Mouse (Mus musculus): ENCODE results near the gene Ecel1.

Ecel1 gene

DNA sequence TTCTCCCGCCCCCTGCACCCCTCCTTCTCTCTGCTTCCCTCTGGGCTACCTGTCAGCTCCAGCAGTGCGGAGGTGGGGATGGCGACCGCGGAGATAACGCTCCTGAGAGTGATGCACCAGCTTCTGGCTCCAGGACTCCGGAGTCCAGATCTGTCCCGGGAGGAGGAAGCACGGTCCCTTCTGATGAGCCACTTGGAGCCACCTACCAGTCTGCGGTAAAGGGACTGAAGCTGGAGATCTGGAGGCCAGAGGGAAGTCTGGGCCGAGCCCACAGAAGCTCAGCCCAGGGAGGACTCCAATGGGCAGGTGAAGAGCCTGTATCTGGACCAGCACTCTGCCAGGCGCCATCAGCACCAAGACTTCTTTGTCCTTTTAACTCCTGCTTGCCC lies at the start of gene Ecel1:
Ecel1 (minus strand) TSS at position 323 of the 389 bp plus-strand sequence.
- no peak for DNase-seq

DNA sequence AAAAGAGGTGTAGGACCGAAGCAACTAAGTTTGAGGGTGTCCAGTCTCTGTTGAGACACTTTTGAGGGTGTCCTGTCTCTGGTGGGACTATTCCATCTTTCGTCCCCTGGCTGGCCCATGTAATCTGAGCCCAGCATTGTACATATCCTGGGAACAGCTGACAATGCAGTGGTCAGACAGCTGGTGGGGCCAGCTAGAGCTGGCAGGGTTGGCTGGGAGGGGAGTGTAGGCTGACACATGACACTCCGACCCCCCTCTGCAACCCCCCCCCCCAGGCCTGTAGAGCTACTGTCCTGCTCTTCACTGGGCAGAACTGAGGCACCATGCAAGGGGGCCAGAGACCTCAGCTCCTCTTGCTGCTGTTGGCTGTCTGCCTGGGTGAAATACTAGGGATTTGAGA lies 49.2 kb upstream of the Ecel1 start:
- DNase-seq = no peak

DNA sequence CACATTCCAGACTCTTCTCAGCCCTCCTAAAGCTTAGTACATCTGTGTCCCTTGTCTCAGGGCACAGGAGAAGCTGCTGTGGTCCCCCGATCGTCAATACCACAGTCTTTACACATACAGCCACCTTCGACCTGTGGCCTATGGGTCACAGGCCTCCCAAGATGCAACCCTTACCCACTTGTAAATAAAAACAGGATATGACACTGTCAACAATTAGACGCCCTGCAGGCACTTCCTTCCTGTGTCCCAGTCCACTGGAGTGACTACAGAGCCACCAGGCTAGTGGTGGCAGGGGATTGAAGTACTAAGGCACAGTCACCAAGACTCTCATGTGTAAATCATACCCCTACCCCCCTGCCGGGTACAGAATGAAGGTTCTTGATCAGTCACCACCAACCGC lies 48.7 kb upstream of the Ecel1 start:
- no peak for DNase-seq

DNA sequence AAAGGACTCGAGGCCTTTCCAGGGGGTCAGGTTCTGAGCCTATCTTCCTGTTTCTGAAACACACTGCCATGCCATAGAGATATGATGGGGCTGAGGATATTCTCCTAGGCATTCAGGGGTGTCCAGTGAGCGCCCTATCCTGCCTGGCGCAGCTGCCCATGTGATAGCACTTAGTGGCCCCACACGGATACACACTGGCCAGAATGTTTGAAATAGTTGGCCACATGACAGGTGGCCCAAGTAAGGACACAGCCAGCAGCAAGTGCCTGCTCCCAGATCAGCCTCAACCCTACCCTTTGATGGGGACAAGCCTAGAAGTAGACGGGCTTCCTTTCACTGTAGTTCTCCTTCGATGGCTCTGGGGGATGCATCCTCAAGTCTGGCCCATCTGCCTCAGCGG lies 48.1 kb upstream of the Ecel1 start, which contains the start of gene Chrng:
Chrng (plus strand) TSS at position 193 of the 400 bp plus-strand sequence.
- DNase-seq = no peak

DNA sequence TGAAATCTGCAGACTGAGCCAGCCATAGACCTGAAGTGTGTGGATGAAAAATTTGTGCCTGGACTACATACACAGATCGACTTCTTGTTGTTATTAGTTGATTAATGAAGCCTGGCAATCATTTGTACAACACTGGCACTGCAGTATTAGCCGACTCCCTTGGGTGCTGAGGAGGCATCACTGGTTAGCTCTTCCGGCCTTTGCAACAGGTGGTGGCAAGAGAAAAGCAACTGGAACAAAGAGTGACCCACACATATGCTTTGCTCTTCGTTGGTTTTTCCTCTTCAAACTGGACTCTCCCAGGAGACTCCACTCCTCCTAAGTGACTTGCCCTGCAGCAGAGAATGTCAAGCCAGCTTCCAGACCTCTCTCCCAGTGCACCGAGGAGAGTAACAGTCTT lies 47.5 kb upstream of the Ecel1 start:
- DNase-seq = no peak

DNA sequence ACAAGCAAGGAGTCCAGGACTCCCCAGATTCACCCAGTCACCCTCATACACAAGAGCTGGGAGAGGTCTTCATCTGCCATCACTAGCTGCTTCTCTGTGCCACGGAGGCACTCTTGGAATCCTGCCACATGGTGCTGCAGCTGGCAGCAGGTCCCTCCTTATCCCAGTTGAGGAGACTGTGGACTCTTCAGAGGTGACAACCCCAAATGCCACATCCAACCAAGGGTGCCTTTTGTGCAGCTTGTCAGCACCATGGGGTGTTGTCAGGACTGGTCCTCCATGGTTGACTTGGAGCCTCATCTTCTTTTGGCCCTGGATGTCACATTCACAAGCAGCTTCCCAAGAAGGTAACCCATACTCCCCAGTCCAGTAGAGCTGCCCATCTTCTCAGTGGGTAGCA lies 45.5 kb upstream of the Ecel1 start:
- DNase-seq = no peak

DNA sequence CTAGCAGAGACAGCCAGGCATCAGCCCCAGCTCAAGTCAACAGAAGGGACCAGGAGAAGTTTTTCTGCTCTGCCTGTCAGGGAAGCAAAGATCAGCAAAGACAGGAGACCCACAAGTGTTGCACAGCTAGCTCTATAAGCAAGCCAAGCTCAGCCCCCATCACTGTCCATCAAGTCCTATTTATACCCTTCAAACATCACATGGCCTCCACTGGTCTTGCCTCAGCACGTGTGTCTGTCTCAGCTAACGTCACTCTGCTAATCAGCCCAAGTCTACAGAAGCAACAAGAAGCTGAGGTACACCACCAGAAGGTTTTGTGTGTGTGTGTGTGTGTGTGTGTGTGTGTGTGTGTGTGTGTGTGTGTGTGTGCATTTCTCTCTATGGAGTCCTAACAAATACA lies 44.5 kb upstream of the Ecel1 start:
- DNase-seq = no peak

DNA sequence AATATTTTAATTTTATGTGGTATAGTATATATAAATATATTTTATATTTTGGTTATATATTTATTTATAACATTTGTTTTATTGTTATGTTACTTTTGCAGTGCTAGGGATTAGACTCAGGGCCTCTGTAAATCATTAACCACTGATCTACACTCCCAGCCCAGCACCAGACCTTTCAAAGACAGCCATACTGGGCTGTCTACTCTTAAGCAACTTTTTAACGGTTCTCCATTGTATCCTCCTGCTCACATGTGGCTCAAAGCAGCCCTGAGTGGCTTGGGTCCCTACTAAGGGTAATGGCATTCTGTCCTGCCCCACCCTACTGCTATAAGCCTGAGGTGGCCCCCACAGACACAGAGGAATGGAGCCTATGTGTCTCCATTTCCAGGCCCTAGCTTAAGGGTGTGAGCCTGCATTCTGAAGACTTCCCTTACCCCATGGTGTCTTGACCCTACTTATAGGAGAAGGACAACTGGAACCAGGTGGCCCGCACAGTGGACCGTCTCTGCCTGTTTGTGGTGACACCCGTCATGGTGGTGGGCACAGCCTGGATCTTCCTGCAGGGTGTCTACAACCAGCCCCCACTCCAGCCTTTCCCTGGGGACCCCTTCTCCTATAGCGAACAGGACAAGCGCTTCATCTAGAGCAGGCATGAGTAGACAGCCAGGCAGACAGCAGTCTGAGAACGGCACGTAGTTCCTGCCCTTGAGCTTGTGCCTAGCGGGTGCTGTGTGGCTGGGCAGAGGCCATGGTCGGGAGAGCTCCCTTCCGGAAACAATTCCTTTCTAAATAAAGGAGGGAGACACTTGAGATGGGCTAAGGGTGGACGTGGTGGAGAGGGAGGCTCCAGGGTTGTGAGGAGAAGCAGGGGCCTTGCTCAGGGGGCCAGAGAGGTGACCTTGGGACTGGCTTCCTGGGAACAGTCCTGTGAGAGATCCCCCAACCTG lies 42.1 kb upstream of the Ecel1 start:
- DNase-seq = no peak

DNA sequence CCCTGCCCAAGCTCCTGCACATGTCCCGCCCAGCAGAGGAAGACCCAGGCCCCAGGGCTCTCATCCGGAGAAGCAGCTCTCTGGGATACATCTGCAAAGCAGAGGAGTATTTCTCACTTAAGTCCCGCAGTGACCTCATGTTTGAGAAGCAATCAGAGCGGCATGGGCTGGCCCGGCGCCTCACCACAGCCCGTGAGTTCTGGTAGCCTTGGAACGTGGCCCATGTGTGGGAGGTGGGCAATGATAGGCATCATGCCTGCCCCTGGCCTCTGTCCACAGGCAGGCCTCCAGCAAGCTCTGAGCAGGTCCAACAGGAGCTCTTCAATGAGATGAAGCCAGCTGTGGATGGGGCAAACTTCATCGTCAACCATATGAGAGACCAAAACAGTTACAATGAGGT lies 41.0 kb upstream of the Ecel1 start:
- DNase-seq = no peak

DNA sequence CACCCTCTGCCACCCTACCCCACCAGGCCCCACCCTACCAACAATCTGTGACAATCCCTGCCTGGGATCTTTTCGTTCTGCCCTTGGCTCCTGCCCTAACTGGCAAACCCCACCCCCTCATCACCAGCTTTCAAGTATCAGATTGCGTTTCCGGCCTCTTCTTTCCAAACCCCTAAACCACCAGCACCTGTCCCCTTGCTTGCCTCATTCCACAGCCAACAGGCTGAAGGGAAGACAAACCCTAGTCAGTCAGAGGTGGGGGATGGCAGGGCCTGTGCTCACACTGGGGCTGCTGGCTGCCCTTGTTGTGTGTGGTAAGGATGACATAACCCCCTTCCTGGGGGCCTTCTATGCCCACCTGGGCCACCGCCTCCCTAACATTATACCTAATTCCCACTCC lies 34.1 kb upstream of the Ecel1 start, which contains the start of gene Chrnd:
Chrnd (plus strand) TSS at position 179 of the 400 bp plus-strand sequence.
- no peak for DNase-seq

DNA sequence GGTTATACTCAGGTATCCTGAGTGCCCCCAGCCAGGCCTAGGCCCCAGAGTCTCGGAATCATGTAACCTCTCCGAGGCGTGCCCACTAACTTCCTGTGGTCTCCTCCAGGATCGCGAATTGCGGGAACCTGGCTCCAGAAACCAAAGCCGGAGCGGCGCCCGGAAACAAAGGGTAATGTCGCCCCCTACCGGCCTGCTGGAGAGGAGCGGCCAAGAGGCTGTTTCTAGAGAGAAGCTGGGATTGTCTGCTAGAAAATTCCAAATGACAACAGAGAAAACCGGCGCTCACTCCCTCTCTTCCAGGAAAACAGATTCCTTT lies 30.7 kb upstream of the Ecel1 start:
- DNase-seq = peak; percentile 64

DNA sequence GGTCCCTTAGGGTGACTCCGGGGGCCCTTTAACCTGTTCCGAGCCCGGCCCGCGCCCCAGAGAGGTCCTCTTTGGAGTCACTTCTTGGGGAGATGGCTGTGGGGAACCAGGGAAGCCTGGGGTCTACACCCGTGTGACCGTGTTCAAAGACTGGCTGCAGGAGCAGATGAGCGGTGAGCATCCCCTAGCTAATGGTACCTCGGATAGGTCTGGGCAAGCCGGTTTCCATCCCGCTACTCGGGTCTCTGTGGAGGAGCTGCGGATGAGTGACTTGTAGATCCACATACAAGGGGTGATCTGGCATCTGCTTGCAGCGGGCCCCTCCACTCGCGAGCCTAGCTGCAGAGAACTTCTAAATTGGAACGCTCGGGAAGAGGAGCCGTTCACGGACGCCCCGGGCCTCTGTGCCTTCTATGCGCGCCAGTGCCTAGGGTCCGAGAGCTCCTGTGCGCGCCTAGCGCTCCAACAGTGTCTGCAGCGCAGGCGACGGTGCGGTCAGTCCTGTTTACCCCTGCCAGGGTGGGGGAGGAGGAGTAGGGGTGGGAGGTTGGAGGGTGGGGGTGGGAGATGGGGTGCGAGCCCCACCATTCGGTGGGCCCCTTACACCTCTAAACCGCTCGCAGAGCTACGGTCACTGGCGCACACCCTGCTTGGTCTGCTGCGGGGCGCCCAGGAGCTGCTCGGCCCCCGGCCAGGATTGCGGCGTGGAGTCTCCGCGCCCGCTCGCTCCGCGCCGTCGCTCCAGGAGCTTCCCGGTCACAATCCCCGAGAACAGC lies 30.1 kb upstream of the Ecel1 start:
- no peak for DNase-seq

DNA sequence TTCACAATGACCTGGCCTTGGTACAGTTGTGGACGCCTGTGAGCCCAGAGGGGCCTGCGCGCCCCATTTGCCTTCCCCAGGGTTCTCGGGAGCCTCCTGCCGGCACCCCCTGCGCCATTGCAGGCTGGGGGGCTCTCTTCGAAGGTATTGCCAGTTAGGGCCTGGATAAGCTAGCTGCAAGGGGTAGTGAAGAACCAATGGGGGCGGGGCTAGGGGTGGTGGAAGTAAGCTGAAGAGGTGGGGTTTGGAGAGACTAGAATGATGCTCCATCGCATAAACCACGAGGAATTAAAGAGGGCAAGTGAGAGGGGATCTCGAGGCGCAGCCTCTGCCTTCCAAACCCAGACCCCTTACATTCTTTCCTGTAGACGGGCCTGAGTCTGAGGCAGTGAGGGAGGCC lies 29.2 kb upstream of the Ecel1 start:
- no peak for DNase-seq

DNA sequence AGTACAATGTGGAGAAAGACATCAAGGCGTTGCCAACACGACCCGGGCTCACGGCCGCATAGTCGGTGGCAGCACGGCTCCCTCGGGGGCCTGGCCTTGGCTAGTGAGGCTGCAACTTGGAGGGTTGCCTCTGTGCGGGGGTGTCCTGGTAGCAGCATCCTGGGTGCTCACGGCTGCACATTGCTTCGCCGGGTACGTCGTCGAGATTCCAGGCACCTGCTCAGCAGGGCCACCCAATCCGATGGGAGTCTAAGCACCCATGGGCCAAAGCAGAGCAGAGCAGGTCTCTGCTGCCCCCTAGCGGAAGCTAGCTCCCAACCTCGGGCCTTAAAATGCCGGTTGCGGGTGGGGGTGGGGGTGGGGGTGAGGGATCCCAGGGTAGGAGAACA lies 28.4 kb upstream of the Ecel1 start:
- peak; percentile 79 for DNase-seq

DNA sequence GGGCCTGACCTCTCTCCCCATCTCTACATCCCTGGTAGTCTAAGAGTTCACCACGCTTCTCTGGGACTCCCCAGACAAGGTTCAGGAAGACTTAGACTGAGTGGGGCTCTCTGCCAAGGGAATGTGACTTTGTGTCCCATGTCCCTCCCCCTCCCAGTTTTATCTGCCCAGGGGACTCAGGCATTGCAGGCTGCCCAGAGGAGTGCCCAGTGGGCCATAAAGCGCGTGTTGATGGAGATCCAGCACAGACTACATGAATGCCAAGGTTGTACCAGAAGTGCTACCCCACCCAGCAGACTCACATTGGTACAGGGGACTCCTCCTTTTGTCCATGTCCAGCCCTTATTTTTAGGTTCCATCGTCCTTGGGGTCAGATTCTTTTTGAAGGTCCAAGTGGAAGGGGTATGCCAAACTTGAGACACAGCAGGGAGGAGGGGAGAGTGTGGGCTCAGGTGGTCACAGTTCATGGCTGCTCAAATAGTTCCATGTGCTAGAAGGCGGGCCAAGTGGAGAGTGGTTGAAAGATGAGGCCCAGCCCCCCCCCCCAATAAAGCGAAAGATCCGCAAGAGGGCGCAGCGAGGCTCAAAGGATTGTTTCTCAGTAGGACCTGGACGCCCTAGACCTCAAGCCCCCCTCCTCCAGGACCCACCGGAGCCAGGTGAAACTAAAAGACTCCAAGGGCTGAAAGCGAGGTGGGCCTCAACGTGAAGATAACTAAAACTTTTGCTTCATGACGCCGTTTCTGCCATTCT lies 27.9 kb upstream of the Ecel1 start:
- no peak for DNase-seq

DNA sequence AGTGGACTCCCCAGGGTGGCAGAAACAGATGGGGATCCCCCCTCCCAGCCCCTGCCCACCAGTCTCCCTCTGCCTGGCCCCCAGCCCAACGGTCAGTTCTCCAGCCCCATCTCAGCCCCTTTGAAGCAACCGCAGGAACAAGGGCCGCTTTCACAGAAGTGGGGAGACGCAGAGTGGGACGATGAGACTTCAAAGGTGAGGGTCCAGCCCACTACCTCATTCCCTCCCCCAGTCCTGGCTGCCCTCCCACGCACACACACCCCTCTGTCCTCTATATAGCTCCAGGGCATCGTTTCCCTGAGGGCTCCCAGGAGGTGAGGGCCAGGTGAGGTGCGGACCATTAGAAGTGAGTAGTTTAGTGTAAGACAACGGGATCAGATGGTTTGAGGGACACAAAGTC lies 26.7 kb upstream of the Ecel1 start, which contains the start of gene Prss56:
Prss56 (plus strand) TSS at position 301 of the 400 bp plus-strand sequence.
- DNase-seq = no peak

DNA sequence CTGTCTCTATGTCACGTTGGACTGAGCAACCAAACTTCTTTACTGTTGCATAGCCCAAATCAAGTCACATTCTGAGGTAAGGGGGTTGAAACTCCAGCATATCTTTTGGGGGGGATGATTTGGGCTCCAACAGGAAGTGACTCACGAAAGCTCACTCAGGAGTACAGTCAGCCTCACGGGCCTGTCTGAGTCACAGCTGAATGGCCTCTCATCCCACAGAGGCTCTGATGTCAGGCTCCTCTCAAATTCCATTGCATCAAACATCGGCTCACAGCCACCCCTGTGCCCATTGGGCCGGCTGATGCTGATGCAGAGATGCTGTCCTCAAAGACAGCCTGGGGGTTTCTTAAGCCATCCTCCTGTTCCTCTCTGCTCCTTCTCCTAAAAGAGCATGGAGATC lies 24.6 kb upstream of the Ecel1 start:
- no peak for DNase-seq

DNA sequence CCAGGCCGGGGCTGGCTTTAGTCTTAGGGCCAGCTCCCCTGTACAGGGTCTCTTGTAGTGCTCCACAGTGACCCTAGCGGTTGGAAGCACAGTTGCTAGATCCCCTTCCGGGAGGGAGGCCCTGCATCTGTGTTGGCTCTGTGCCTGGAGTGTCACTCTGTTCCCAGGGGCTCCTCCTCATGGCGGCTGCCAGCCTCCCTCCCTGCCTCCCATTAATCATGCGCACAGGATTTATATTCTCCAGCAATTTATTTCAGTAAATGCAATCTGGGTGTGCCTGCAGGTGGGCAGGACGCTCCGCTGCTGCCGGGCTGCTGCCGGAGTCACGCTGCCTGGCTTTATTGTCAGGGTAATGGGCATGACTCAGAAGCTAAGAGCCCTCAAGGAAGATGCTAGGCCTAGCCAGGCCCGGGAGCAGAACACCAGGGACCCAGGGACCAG lies 19.6 kb upstream of the Ecel1 start:
- DNase-seq = no peak

DNA sequence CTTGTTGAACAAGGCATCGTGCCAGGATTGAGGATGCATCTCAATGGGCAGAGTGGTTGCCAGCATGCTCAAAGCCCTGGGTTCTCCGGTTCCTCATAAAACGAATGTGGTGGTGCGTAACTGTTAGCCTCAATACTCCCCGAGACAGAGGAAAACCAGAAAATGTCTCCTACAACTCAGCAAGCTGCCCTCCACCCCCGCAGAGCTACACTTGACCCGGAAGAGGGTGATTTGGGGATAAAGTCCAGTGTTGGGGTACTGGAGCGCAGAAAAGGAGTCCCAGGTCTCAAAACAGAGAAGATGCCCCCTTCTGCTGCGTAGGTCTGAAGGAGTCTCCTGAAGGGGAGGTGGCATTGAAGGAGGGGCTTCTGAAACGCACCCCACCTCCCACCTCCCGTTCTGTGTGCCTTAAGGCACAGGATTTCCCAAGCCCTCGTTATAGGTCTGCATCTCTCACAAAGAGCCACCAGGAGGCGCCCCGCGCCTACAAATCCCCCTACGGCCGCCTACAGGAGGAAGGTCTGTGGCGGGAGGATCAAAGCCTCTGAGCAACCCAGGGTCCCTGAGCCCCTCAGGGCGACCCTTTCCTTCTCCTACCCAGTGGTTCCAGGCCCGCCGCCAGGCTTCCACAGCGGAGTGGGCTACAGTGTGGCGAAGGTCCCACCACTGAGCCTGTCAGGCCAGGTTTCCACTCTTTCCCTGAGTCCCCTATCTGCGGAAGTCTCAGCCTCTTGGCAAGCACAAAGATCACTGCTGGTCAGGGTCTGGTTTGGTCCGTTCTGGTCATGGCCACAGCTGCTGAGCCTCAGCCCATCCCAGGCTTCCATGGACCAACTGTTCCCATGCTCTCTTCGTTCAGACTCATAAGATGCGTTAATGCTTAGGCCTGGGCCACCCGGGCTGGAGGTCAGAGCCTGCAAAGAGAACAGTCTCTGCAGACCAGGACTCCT lies 18.0 kb upstream of the Ecel1 start:
- peak; percentile 73 for DNase-seq

DNA sequence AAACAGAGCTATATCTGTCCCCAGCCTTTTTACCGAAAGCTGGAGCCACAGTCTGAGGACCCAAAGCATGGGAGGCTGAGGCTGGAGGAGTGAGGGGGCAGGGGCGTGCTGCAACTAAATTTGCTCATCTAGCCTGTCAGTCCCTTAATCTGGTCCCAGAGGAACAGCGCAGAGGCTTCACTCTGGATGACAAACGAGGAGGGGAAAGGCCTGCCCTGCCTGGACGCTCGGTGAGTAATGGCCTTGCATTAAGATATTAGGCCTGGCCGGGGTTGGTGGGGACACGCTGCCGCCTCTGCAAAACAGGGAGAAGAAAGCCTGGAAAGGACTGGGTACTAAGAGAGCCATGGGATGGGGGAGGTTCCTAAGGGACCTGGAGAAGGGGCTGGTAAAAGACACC lies 16.0 kb upstream of the Ecel1 start:
- DNase-seq = no peak

DNA sequence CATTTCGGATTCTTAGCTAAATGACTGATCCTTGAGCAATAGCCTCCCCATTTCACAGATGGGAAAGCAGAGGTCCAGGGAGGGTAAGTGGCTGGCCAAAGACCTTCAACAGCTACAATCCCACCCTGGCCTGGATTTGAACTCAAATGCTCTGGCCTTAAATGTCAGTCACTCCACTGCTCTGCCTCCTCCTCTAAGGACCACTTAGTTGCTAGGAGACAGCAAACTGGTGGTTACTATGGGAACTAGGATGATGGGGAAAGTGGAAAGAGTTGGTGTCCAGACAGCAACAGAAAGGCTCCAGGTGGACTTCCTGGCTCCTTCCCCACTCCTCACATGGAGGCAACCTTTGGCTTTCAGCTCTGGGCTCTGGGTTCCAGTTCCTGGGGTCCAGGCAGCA lies 15.0 kb upstream of the Ecel1 start:
- DNase-seq = no peak

DNA sequence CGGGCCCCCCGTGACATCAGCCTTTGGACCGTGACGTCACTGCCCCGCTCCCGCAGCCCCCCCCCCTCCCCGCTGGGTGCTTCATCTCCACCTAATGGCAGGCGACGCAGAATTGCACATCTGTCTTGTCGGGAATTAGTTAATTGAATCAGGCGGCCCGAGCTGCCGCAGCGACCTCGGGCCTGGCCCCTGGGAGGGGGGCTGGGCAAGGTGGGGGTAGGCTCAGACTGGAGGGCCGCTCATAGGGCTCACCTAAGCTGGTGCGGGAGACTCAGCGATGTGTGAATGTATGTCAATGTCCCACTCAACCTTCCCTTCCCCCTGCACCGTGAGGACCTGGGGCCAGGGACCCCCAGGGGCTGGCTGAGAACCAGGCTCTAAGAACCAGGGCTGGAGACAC lies 14.1 kb upstream of the Ecel1 start:
- DNase-seq = no peak
